Mouse (Mus musculus): ENCODE measurements around the gene Top2a. TPM values are rescaled to one million over a fixed set of nuclear protein-coding genes. Genes with fewer than 3 reads are reported as not detected.

Top2a gene
- total and polyA plus RNA-seq, 3 experiments: 385 to 444 (median 400) TPM

- DNase-seq (ENCODE audit: extremely low read depth): no peak
- no peak for TF ChIP-seq UBTF (IDR thresholded peaks at IDR 0.05; ENCODE audit: low read depth, low read length)
- TF ChIP-seq ZMIZ1 (IDR thresholded peaks at IDR 0.05; ENCODE audit: low read depth, low read length): no peak
- Histone ChIP-seq H3K36me3 (replicated peaks in 1 of 2; ENCODE audit: control insufficient read depth in 1 of 2, insufficient read depth in 1 of 2, low read length in 1 of 2) (peaks cover under 1 to 18% of the 10 kb centered on the region in 2 experiments), H3K4me2 (ENCODE audit: insufficient read depth, low read depth, poor library complexity, severe bottlenecking) (no peak overlapping the region), H3K79me2 (replicated peaks; ENCODE audit: control insufficient read depth, extremely low read depth, insufficient read depth, poor library complexity, severe bottlenecking) (no peaks in the 10 kb centered on the region), H3K27me3 (replicated peaks) (peaks cover 39% of the 10 kb centered on the region), H3K27ac (ENCODE audit: insufficient read depth, low read depth) (no peak overlapping the region), H3K9me3 (replicated peaks; ENCODE audit: low read length) (peaks cover 5% of the 10 kb centered on the region), H3K9ac (ENCODE audit: insufficient read depth, low read depth) (no peak overlapping the region), H3K4me3 (replicated peaks in 1 of 3; ENCODE audit: low read depth in 2 of 3, low read length in 2 of 3, poor library complexity in 1 of 3) (no peak overlapping the region), H3K4me1 (ENCODE audit: control insufficient read depth in 1 of 2, insufficient read depth in 2 of 2) (peaks cover 4 to 11% of the 10 kb centered on the region in 2 experiments)
- in situ Hi-C loops (cut with MboI; ENCODE audit: low pct_ligation_motif_present, low pct_unique_long_range_greater_than_20kb, low sequenced_read_pairs): no loop called here
- dilution Hi-C loops (cut with MboI; ENCODE audit: extremely low pct_ligation_motif_present, extremely low pct_unique_long_range_greater_than_20kb, low sequenced_read_pairs): no loop called here
Observed at GRCm38 (mm10) chr11:98983551-98983950, 40.4 kb downstream of the Top2a start.

- Histone ChIP-seq H3K27ac (ENCODE audit: insufficient read depth, low read depth) (no peak within 1 kb of the TSS), H3K4me1 (ENCODE audit: control insufficient read depth in 1 of 2, insufficient read depth in 2 of 2) (peaks cover 4 to 11% of the 10 kb centered on the region in 2 experiments), H3K27me3 (replicated peaks) (peaks cover 39% of the 10 kb centered on the region), H3K4me3 (replicated peaks in 1 of 3; ENCODE audit: low read depth in 2 of 3, low read length in 2 of 3, poor library complexity in 1 of 3) (peak within 1 kb of the TSS; percentile 32 to 73 (median 54)), H3K4me2 (ENCODE audit: insufficient read depth, low read depth, poor library complexity, severe bottlenecking) (peak within 1 kb of the TSS; percentile 55), H3K36me3 (replicated peaks in 1 of 2; ENCODE audit: control insufficient read depth in 1 of 2, insufficient read depth in 1 of 2, low read length in 1 of 2) (peaks cover 0 to 13% of the 10 kb centered on the region in 2 experiments), H3K79me2 (replicated peaks; ENCODE audit: control insufficient read depth, extremely low read depth, insufficient read depth, poor library complexity, severe bottlenecking) (no peaks in the 10 kb centered on the region), H3K9ac (ENCODE audit: insufficient read depth, low read depth) (peak within 1 kb of the TSS; percentile 27), H3K9me3 (replicated peaks; ENCODE audit: low read length) (peaks cover 5% of the 10 kb centered on the region)
- TF ChIP-seq SIN3A (IDR thresholded peaks at IDR 0.05; ENCODE audit: low read length): peak; percentile 43
- TF ChIP-seq TCF12 (IDR thresholded peaks at IDR 0.05; ENCODE audit: low read depth, low read length): peak; percentile 9; the same call in 1 of the 2 replicates
- TF ChIP-seq CTCF (conservative IDR thresholded peaks at IDR 0.05 in 1 of 2, IDR thresholded peaks at IDR 0.05 in 1 of 2; ENCODE audit: low read depth in 2 of 2, low read length in 2 of 2): no peak
- 0 out of 2 replicates have a peak, but pooled peaks have one; percentile 27 for TF ChIP-seq MYC (IDR thresholded peaks at IDR 0.05; ENCODE audit: low read depth, low read length)
- dilution Hi-C loops (cut with MboI; ENCODE audit: extremely low pct_ligation_motif_present, extremely low pct_unique_long_range_greater_than_20kb, low sequenced_read_pairs): no loop called here
- in situ Hi-C loops (cut with MboI; ENCODE audit: low pct_ligation_motif_present, low pct_unique_long_range_greater_than_20kb, low sequenced_read_pairs): no loop called here
- no peak for DNase-seq (ENCODE audit: extremely low read depth)
Observed at GRCm38 (mm10) chr11:98982773-98983133, 41.2 kb downstream of the Top2a start, which contains the start of gene Gjd3. Gene Gjd3, minus strand, starts transcription at chr11:98983016.

DNA sequence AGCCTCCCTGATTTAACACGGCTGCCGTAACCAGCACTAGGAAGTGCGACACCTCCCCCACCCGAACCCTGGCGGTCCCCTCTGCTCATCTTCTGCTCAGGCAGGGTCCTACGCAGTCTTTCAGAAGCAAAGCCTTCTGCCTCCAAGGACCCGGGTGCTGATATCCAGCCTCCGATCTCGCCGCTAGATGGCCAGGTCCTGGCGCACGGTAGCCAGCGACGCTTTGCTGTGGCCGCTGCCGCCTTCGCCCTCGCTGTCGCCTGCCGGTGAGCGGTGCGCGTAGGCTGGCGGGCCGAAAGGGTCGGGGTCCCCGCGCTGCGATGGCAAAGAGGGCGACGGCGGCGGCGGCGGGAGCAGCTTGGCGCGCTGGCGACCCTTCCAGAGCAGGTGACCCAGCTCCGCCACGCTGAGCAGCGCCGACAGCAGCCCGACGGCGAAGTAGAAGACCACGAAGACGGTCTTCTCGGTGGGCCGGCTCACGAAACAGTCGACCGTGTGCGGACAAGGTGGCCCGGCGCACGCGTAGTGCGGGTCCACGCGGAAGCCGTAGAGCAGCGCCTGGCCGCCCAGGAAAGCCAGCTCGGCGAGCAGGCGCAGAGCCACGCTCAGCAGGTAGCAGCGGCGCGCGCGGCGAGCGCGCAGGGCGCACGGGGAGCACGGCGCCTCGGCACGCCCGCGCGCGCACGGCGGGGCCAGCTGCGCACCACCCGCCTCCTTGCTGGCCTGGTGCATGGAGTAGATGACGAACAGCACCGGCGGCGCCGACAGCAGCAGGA, 41.8 kb downstream of the Top2a start:
- Histone ChIP-seq H3K4me1 (ENCODE audit: control insufficient read depth in 1 of 2, insufficient read depth in 2 of 2) (peaks cover 4 to 11% of the 10 kb centered on the region in 2 experiments), H3K9ac (ENCODE audit: insufficient read depth, low read depth) (peak overlapping the region; percentile 27), H3K9me3 (replicated peaks; ENCODE audit: low read length) (peaks cover 5% of the 10 kb centered on the region), H3K4me2 (ENCODE audit: insufficient read depth, low read depth, poor library complexity, severe bottlenecking) (peak overlapping the region; percentile 55), H3K4me3 (replicated peaks in 1 of 3; ENCODE audit: low read depth in 2 of 3, low read length in 2 of 3, poor library complexity in 1 of 3) (peak overlapping the region; percentile 32 to 73 (median 54)), H3K27ac (ENCODE audit: insufficient read depth, low read depth) (no peak overlapping the region), H3K36me3 (replicated peaks in 1 of 2; ENCODE audit: control insufficient read depth in 1 of 2, insufficient read depth in 1 of 2, low read length in 1 of 2) (peaks cover 0 to 8% of the 10 kb centered on the region in 2 experiments), H3K27me3 (replicated peaks) (peaks cover 39% of the 10 kb centered on the region), H3K79me2 (replicated peaks; ENCODE audit: control insufficient read depth, extremely low read depth, insufficient read depth, poor library complexity, severe bottlenecking) (no peaks in the 10 kb centered on the region)
- in situ Hi-C loops (cut with MboI; ENCODE audit: low pct_ligation_motif_present, low pct_unique_long_range_greater_than_20kb, low sequenced_read_pairs): no loop called here
- dilution Hi-C loops (cut with MboI; ENCODE audit: extremely low pct_ligation_motif_present, extremely low pct_unique_long_range_greater_than_20kb, low sequenced_read_pairs): no loop called here
- DNase-seq (ENCODE audit: extremely low read depth): peak; percentile 36
- no peak for TF ChIP-seq MYC (IDR thresholded peaks at IDR 0.05; ENCODE audit: low read depth, low read length)
- TF ChIP-seq ZMIZ1 (IDR thresholded peaks at IDR 0.05; ENCODE audit: low read depth, low read length): 0 out of 2 replicates have a peak, but pooled peaks have one; percentile 27
- TF ChIP-seq RAD21 (IDR thresholded peaks at IDR 0.05; ENCODE audit: low read depth, low read length): peak; percentile 27
- peak; percentile 93; the same call in 1 of the 2 replicates for TF ChIP-seq UBTF (IDR thresholded peaks at IDR 0.05; ENCODE audit: low read depth, low read length)
- no peak; the same call in 1 of the 2 replicates for TF ChIP-seq CHD2 (IDR thresholded peaks at IDR 0.05; ENCODE audit: low read length)
- TF ChIP-seq MXI1 (IDR thresholded peaks at IDR 0.05; ENCODE audit: low read depth, low read length): peak; percentile 73
- no peak for TF ChIP-seq JUND (conservative IDR thresholded peaks at IDR 0.05; ENCODE audit: low read depth, low read length)
- TF ChIP-seq NRF1 (IDR thresholded peaks at IDR 0.05; ENCODE audit: low read depth, low read length): peak; percentile 86
- no peak for TF ChIP-seq ELF1 (IDR thresholded peaks at IDR 0.05; ENCODE audit: low read depth, low read length)
- peak; percentile 50; the same call in 1 of the 2 replicates for TF ChIP-seq POLR2A (IDR thresholded peaks at IDR 0.05; ENCODE audit: low read depth, low read length)
- peak; percentile 42; the same call in 1 of the 2 replicates for TF ChIP-seq TCF12 (IDR thresholded peaks at IDR 0.05; ENCODE audit: low read depth, low read length)
- no peak for TF ChIP-seq KAT2A (IDR thresholded peaks at IDR 0.05; ENCODE audit: insufficient replicate concordance, low read length)
- peak in 1 of 2 experiments; percentile 73; a peak in 2 of 4 replicates for TF ChIP-seq CTCF (conservative IDR thresholded peaks at IDR 0.05 in 1 of 2, IDR thresholded peaks at IDR 0.05 in 1 of 2; ENCODE audit: low read depth in 2 of 2, low read length in 2 of 2)
- TF ChIP-seq NELFE (IDR thresholded peaks at IDR 0.05; ENCODE audit: low read depth, low read length): peak; percentile 44; the same call in 1 of the 2 replicates
- peak; percentile 67 for TF ChIP-seq SMC3 (IDR thresholded peaks at IDR 0.05; ENCODE audit: low read depth, low read length)
- TF ChIP-seq MAX (IDR thresholded peaks at IDR 0.05; ENCODE audit: low read length): peak; percentile 19; the same call in 1 of the 2 replicates
- 0 out of 2 replicates have a peak, but pooled peaks have one; percentile 23 for TF ChIP-seq BHLHE40 (IDR thresholded peaks at IDR 0.05; ENCODE audit: low read depth, low read length)
- no peak for TF ChIP-seq MAFK (IDR thresholded peaks at IDR 0.05; ENCODE audit: insufficient replicate concordance, low read length)

Data from CH12.LX (cell line).